Mouse (Mus musculus) monocyte, adult 5-6 weeks (primary cell): ENCODE data around the gene Art3. TPM values are rescaled to one million over a fixed set of nuclear protein-coding genes. Genes with fewer than 3 reads are reported as not detected.

Source experiments
- ATAC-seq: fragments of 153-309, 156-312 bp; replicated peaks from 2 replicates; pipeline ENCODE4 v1.8.0; 2017; ENCODE audit warnings: mild to moderate bottlenecking; ENCODE audit not compliant: low TSS enrichment, insufficient number of reproducible peaks, severe bottlenecking, poor library complexity, low FRiP score
- total RNA-seq: library from RNA; stranded (forward); fragments of 200-1000, 200-491, 200-594 nt; gene quantifications from 3 replicates; pipeline ENCODE4 v1.2.3, GENCODE M21; 2017

Art3 gene
- 1.3 to 2.9 TPM (median 1.5 TPM) in 3 replicates for total RNA-seq

DNA sequence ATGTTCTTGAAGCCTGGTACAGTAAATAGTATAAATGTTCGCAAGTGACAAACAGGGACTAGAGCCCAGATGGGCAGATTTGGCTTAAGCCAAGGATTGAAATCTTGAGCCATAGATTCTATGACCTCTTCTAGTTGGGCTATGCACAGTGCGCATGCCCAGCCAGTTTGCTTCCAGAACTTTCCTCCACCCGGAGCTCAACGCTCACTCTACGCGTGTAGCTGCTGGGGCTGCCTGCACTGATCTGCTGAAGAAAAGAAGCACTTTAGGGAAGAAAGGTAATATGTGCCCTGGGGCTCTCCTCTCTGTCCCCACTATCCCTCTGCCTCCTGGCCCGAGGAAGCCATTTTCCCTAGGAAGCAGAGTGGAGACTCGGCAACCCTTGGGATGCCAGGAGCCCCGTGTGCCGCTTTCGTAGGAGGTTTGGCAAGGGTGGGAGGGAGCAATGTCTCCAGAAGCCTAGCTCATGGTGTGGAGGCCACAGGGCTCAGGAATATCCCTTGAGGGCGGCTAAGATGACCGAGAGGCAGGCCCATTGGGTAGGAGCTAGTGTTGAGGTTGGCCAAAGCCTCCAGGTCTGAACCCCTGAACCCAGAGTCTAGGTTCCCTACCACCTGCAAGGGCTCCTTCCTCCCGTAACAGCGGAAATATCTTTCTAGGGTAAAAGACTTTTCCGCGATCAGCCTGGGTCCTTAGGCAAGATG lies at the start of gene Art3:
Art3 (plus strand) TSS at position 193 of the 704 bp plus-strand sequence.
- no peak for ATAC-seq

DNA sequence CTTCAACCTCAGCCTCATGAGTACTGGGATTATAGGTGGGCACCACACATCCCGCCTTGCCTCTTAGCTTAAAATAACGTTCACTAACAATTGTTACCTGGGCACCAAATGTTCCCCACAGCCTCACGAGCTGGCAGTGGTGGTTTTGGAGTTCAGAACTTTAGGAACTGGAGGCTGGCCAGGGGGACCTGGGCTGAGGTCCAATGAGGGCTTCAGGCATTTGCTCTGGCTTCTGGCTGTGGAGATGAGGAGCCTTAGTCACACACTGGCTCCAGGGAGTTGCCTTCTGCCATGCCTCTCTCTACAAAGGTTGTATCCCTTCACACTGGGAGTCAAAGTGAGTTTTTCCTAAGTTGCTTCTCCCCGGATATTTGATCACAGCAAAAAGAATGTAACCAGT lies 49.1 kb upstream of the Art3 start:
- no peak for ATAC-seq

DNA sequence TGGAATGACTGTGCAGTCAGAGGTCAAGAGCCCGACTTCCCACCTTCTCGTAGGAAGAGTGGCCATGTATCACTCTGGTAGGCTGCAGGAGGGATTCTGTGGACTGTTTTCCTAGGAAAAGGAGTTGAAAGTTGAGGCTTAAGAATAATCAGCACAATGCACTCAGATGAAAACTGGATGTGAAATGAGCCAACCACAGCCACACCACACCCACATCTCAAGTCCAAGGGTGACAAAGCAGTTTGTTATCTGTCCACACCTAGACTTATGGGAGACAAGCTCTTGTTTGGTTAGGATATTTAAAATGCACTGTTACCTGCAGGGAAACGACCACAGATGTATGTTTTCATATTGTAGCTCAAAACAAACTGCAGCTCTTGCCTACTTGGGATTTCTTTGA lies 48.5 kb upstream of the Art3 start:
- ATAC-seq: no peak

DNA sequence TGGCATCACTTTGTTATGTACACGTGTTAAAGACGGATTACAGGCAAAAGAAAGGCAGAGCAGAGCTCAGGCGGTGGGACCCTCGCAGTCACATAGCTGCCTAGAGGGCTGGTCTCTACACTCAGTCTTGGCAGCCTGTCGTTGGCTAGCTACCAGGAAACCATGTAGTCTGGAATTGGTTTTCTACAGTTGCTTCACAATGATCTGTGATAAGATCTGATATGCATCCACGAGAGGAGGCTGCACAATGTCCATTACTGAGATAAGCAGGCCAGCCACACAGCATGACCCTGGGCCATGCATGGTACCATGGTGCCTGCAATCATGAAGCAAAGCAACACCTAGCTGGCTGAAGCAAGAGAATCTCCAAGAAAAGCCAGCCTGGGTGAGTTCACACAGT lies 43.8 kb upstream of the Art3 start:
- ATAC-seq: no peak

DNA sequence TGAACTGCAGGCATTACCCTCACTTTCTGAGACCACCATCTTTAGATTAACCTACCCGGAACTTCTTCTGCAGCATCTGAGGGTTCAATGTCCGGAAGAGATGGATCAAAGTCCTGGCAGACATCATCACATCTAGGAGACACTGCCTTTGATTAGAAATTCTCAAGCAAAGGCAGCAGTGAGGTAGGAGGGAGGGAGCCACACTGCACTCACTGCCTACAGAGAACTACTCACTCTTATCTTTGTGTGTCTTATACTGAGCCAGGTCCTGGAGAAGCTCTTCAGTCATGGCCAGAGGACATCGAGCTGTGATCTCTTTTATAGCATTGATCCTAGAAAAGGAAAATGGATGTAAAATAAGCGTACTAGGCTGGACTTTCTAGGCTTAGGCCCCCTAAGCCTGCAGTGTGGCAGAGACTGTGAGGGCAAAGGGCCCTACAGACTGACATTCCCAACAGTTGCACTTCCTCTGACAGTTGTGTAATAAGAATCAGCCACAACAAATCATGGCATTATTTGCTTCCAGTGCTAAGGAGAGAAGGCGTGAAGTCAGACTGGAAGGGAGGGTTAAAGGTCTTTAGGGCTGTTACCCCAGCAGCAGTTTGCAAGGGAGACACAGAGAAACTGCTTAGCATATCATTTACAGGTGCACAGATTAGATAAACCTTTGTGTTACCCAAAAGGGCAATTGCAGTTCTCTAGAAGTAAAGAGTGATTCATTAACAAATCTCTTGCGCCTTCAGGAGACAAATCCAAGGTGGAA lies 39.8 kb upstream of the Art3 start:
- no peak for ATAC-seq

DNA sequence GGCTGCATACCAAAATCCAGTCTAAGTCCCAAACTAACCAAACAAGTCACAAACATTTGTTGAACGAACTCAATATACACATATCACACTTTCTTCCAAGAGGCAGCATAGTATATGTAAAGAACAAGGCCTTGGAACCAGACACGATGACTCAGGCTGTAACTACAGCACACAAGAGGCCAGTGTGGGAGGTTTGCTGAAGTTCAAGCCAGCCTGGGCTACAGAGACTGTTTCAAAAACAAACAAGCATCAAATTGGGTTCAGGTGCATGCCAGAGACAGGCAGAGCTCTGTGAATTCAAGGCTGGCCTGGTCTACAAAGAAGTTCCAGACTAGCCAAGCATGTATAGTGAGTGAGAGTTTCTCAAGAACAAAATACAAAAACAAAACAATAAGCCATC lies 37.1 kb upstream of the Art3 start:
- ATAC-seq: no peak

DNA sequence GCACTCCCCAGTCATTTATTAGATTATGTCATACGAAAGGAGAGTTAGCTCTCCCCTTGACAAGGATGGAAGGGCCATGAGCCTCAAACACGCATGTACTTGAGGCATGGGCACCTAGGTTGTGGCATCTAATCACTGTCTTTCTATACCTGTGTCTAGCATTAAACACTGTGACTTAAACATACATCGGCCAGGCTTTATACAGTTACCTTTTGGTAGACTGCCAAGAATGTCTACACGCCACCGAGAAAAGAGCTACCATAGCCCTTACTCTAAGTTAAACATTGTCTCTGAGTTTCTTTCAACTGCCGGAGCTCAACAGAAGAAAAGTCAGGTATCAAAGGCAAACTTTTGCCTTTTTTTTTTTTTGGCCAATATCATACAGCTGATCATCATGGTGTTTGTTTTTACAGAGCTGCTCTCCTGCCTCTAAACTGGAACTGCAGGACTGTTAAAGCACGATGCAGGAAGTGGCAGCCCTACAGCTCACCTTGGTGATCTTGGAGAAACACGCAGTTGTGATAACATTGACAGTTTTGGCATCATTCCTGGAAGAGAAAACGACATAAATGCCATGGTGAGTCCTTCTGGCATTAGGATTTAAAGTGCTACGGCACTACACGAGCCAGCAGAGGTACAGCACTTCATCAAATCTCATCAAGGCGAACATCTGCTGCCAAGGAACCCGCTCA lies 29.3 kb upstream of the Art3 start:
- no peak for ATAC-seq

DNA sequence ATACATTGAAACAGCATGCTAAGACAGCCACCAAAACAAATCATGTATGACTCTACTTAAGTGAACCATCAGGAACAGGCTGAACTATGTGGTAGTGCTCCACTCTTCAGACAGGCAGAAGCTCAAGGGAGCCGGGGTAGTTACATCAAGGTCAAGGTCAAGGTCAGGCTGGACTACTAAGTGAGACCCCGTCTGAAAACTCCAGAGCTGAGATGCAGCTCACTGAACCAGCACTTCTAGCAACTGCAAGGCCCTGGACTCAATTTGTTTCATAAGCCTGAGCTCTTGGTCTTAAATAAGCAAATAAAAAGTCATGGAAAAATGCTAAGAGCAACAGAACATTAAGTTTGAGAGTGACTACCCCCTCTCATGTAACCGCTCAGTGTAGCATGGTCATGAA lies 27.3 kb upstream of the Art3 start:
- no peak for ATAC-seq

DNA sequence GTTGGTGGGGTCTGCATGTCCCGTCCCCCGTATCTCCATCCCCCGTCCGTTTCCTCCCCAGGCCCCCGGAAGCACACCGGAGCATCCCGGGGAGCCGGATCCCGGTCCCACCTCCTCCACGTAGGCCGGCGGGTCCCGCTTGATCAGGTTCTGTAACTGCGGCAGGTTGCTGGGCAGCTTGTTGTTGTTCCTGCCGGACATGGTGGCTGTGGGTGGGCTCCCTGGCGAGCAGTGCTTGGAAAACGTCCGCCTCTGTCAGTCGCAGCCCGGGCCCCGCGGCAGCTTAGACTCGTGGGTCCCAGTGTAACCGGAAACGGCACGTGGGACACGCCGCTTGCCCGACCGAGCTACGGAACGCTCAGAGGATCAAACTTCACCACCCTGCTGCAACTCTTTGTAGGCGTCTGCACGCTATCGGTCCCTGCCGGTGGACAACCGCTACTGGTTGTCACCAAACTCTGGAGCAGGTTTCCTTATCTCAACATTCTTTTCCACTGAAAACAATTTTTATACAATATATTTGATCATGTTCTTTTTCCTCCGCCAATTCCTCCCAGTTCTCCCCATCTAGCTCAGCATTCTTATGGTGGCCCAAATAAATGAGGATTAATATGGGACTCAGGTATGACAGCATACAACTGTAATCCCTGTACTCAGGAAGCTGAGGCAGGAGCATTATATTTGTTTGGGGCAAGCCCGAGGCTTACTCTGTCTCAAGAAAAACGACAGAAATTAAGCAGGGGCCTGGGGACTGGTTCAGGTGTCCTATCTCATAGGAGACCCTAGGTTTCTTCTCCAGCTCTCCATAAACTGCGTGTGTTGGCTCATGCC lies 21.7 kb upstream of the Art3 start, which contains the start of gene Sdad1:
Sdad1 (minus strand) TSS at position 799 of the 831 bp plus-strand sequence.
- peak; percentile 96 for ATAC-seq

DNA sequence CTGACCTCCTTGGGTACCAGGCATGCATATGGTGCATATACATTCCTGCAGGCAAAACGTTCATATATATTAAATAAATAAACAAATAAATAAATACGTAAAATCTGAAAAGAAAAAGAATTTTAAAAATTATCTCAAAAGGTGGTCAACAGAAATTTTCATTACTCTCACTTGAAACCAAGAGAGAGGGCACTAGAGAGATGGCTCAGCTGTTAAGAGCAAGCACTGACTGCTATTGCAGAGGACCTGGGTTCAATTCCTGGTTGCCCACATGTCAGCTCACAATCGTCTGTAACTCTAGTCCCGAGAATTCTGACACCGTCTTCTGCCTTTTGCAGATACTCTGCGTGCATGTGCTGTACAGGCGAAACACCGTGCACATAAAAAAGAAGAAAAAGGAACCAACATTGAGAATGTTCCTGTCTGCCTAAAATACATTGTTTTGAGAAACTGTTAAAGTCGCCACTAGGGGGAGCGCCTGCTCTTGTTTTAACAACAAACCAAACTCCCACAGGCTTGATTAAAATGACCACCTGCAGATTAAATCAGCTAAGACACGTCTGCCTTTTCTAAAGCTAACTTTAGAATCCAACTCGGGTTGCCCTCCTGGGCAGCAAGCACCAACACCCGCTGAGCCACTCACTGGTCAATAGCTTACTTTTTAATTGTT lies 19.4 kb upstream of the Art3 start:
- peak; percentile 44 for ATAC-seq

DNA sequence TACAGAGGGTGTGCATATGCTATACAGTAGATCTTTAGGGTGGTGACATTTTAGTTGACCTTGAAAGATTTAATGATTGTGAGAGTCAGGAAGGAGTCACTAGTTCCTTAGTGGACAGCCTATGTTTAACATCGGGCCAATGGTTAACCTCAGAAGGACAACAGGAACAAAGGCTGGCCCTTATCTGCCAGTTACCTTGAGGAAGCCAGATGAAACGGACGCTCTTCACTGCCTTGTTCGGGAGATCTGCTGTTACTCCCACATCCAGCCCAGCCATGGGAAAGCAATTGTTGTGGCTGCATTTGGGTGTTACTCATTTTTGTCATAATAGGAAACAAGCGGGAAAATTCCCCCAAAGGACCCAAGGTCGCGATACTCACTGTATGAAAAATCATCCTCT lies 17.9 kb upstream of the Art3 start:
- ATAC-seq: no peak

DNA sequence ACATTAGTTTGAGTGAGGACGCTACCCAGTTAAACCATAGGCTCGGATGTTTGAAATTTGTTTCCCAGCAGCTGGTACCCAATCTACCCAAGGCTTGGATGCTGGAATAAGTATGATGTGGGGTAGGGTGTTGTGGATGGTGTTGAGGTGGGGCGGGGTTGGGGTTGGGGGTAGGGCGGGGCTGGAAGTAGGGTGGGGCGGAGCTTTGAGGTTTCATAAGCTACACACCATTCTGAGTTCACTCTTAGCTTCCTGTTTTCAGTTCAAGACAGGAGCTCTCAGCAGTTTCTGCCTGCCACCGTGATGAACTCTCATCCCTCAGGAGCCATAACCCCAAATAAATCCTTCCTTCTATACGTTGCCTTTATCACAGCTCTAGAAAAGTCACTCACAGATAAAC lies 13.5 kb upstream of the Art3 start:
- peak; percentile 81 for ATAC-seq

DNA sequence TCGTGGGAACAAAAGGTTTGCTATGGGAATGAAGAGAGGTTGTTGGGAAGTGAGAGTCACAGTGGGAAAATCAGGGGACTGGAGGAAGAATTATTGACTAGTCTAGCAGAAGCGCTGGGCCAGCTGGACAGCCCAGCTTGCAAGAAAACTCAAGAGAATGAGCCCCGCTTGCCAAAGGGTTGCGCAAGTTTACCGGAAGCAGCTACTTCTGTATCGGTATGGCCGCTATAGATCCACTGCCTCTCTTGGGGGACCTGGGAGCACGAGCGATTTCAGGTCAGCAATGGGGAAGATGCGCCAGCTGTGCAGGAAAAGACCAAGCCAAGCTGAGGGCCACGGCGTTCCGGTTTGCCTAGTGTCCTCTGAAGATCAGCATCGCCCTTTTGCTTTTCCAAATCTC lies 13.0 kb upstream of the Art3 start:
- ATAC-seq: 0 out of 2 replicates have a peak, but pooled peaks have one; percentile 32

DNA sequence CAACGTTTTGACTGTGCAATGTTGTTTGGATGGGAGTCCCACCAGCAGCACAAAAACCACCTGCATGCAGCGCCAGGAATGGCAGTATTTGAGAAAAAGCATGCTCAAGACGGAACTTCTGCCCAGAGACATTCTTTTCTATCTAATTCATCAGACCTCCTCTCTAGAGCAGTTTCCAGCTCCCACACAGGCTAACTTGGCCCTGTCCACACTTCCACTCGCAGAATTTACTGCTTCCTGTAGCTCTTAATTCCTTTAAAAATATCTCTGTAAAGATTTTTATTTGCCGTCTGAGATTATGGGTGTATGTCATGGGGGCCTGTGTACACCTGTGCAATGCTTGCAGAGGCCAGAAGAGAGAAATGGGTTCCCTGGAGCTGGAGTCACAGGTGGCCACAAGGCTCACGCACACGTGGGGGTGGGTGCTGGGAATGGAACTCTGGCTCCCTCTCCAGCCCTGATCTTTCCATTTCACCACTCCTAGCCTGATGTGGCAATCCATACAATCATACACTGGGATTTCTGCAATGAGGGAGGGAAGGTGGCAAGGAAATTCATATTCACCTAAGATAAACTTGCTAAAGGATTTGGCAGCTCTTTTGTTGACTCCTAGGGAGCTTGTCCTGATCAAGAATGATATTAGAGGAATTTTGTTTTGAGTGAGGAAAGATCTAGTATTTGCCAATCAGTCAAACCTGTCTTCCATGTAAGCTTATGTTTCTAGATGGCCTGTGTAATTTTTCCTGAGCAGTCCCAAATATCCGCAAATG lies 9.8 kb upstream of the Art3 start:
- ATAC-seq: no peak

DNA sequence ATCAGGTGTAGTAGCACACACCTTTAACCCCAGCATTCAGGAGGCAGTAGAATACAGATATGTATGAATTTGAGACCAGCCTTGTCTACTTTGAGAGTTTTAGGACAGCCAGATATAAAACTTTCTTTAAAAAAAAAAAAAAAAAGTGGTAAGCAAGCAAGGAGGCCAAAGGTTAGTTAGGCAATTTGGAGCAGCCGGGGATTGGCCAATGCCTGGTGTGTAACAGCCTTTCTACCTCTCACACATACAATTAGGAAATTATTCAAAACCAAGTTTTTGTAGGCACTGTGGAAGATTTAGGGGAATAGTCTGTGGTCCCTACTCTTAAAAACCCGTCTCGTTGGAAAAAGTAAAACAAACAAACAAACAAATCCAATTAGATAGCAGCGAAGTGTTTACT lies 9.0 kb upstream of the Art3 start:
- no peak for ATAC-seq

DNA sequence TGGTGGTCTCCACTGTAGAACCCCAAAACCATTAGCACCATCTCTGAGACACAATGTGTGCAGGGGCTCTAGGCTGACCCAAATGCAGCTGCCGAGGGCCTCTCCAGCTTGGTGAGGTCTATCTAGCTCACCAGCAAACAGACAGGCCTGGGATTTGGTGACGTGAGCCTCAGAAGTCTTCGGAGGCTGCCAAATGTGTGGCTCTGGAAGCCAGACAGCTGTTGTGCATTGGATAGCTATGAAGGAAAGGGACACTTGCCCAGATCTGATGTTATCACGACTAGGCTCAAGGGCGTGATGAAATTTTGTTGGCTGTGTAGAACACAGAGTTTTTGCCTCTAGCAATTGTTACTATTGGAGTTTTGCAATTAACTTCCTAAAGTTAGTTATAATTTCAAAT lies 8.4 kb upstream of the Art3 start:
- ATAC-seq: no peak

DNA sequence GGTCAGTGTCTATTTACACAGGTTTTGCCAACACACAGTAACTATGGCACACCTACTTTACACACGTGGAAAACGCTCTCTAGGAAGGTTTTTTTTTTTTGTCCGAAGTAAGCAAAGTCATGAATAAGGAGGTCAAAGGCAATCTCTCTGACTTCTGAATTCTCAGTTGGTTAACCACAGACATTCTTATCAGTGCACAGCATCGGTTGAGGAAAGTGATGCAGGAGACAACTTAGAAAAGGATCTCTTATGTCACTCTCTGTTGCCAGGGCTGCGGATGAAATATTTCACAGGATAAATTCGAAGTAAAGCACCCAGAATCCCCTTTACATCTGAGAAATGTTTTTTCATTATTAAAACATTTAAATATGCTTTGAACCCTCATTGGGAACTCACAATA lies 4.3 kb upstream of the Art3 start:
- no peak for ATAC-seq

DNA sequence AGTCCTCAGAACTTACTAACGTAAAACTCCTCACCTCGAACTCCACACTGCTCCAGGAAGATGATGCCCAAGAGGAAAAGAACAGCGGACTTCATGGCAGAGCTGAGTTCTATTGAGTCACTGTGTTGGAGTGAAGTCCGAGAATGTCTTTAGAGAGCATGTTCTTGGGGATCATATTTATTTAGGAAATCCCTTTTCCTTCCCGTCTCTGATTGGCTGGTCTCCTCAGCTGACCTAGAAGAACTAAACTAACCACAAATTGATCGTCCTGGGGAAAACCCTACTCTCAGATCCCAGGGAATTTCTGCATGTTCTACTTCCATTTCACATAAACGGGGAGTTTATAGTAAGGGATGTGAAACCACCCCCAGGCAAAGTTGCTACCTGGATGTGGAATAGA lies 3.7 kb upstream of the Art3 start, which contains the start of gene Cxcl9:
Cxcl9 (minus strand) TSS at position 151 of the 400 bp plus-strand sequence.
- no peak for ATAC-seq
